Mouse (Mus musculus) embryonic facial prominence, embryonic 15.5 days (tissue): ENCODE results near the gene Naip5. TPM values are rescaled to one million over a fixed set of nuclear protein-coding genes. Genes with fewer than 3 reads are reported as not detected.
"Not testable (repeated sequence)": the region's sequence is repeated elsewhere in the genome, so short reads cannot be mapped to it uniquely, and the experiment has no call there.

Source experiments
- ATAC-seq: fragments of 200-750 bp; cut with Nextera tagmentation; 2 replicates; pipeline ENCODE4 v1.8.0; 2017; ENCODE audit warnings: low read depth, moderate TSS enrichment; ENCODE audit not compliant: insufficient number of reproducible peaks, low FRiP score, low TSS enrichment
- H3K27ac ChIP-seq: fragments of 300-500 bp; sonication (generic); replicated peaks from 2 replicates; pipeline ENCODE4 v1.5.1; 2015; ENCODE audit warnings: mild to moderate bottlenecking, inconsistent platforms
- H3K27me3 ChIP-seq: fragments of 300-500 bp; sonication (generic); 2 replicates; pipeline ENCODE4 v1.6.1; 2015; ENCODE audit warnings: inconsistent platforms
- H3K36me3 ChIP-seq: fragments of 300-500 bp; sonication (generic); 2 replicates; pipeline ENCODE4 v1.6.1; 2015; ENCODE audit warnings: mild to moderate bottlenecking, inconsistent platforms
- H3K4me1 ChIP-seq: fragments of 300-500 bp; sonication (generic); 2 replicates; pipeline ENCODE4 v1.6.1; 2015; ENCODE audit warnings: inconsistent platforms
- H3K4me2 ChIP-seq: fragments of 300-500 bp; sonication (generic); replicated peaks from 2 replicates; pipeline ENCODE4 v1.6.1; 2015; ENCODE audit warnings: mild to moderate bottlenecking, inconsistent platforms
- H3K4me3 ChIP-seq: fragments of 300-500 bp; sonication (generic); replicated peaks from 2 replicates; pipeline ENCODE4 v1.5.1; 2015; ENCODE audit warnings: mild to moderate bottlenecking, inconsistent platforms
- H3K9ac ChIP-seq: fragments of 300-500 bp; sonication (generic); 2 replicates; pipeline ENCODE4 v1.6.1; 2015; ENCODE audit warnings: inconsistent platforms
- H3K9me3 ChIP-seq: fragments of 300-500 bp; sonication (generic); replicated peaks from 2 replicates; pipeline ENCODE4 v1.6.1; 2016; ENCODE audit warnings: inconsistent platforms
- WGBS: fragments of 180-500 bp; shearing (Covaris S2); methylation state at CpG from one replicate; pipeline ENCODE4 v1.1.7; 2015; 5-methylcytosine and 5-hydroxymethylcytosine counted together
- polyA plus RNA-seq: library from polyadenylated mRNA; unstranded; fragments of >200 nt; fragmentation: Nextera tagmentation; extraction: Ambion mirVana; gene quantifications from 2 replicates; pipeline ENCODE4 v1.2.1, GENCODE M21; 2015

The Naip5 gene
- polyA plus RNA-seq: 0.19 and 0.21 TPM in 2 replicates

- not testable (repeated sequence) for H3K4me3 ChIP-seq, ATAC-seq, H3K27me3 ChIP-seq, H3K4me1 ChIP-seq, H3K9me3 ChIP-seq, H3K36me3 ChIP-seq, H3K4me2 ChIP-seq, H3K9ac ChIP-seq, H3K27ac ChIP-seq
- WGBS: 76% methylated on average over 4 of the region's 4 CpGs
These were observed at the start of gene Naip5 for GRCm38 (mm10) chr13:100246223-100246622. TSS of gene Naip5 (minus strand) at chr13:100246323.

GRCm38 (mm10) chr13:100284611-100285010 lies 38.5 kb upstream of the Naip5 start:
- no peak overlapping the region for H3K9ac ChIP-seq
- WGBS: 71% methylated on average over 1 of the region's 1 CpGs
- H3K9me3 ChIP-seq: no peaks in the 10 kb centered on the region
- no peaks in the 10 kb centered on the region for H3K36me3 ChIP-seq
- no peaks in the 10 kb centered on the region for H3K4me1 ChIP-seq
- no peak overlapping the region for H3K27ac ChIP-seq
- no peaks in the 10 kb centered on the region for H3K27me3 ChIP-seq
- no peak overlapping the region for H3K4me2 ChIP-seq
- H3K4me3 ChIP-seq: no peak overlapping the region
- ATAC-seq: no peak

GRCm38 (mm10) chr13:100271474-100272132 lies 25.5 kb upstream of the Naip5 start:
- not testable (repeated sequence) for ATAC-seq

GRCm38 (mm10) chr13:100256996-100257395 lies 10.9 kb upstream of the Naip5 start:
- not testable (repeated sequence) for H3K9ac ChIP-seq, ATAC-seq, H3K27ac ChIP-seq, H3K36me3 ChIP-seq, H3K4me3 ChIP-seq, H3K4me1 ChIP-seq, H3K9me3 ChIP-seq, H3K4me2 ChIP-seq, H3K27me3 ChIP-seq
- 65% methylated on average over 2 of the region's 2 CpGs for WGBS

More at GRCm38 (mm10) chr13:100271474-100272132, 25.5 kb upstream of the Naip5 start:
- not testable (repeated sequence) for H3K9ac ChIP-seq, H3K4me1 ChIP-seq, H3K4me3 ChIP-seq, H3K9me3 ChIP-seq, H3K27ac ChIP-seq, H3K4me2 ChIP-seq, H3K27me3 ChIP-seq, H3K36me3 ChIP-seq
- no CpG with 5 or more reads among the region's 1 CpGs for WGBS

GRCm38 (mm10) chr13:100255925-100256324 lies 9.8 kb upstream of the Naip5 start:
- WGBS: 85% methylated on average over 6 of the region's 6 CpGs
- not testable (repeated sequence) for ATAC-seq

GRCm38 (mm10) chr13:100251897-100252296 lies 5.8 kb upstream of the Naip5 start:
- ATAC-seq: not testable (repeated sequence)
- 91% methylated on average over 2 of the region's 2 CpGs for WGBS

More at GRCm38 (mm10) chr13:100255925-100256324, 9.8 kb upstream of the Naip5 start:
- H3K4me3 ChIP-seq, H3K27ac ChIP-seq, H3K9me3 ChIP-seq, H3K27me3 ChIP-seq, H3K36me3 ChIP-seq, H3K9ac ChIP-seq, H3K4me2 ChIP-seq, H3K4me1 ChIP-seq: not testable (repeated sequence)

GRCm38 (mm10) chr13:100246896-100247519 lies 885 bp upstream of the Naip5 start:
- H3K4me1 ChIP-seq, H3K9ac ChIP-seq, H3K27ac ChIP-seq, H3K27me3 ChIP-seq, ATAC-seq, H3K4me3 ChIP-seq, H3K9me3 ChIP-seq, H3K36me3 ChIP-seq, H3K4me2 ChIP-seq: not testable (repeated sequence)
- WGBS: 77% methylated on average over 5 of the region's 5 CpGs

More at GRCm38 (mm10) chr13:100251897-100252296, 5.8 kb upstream of the Naip5 start:
- H3K4me3 ChIP-seq, H3K27ac ChIP-seq, H3K9ac ChIP-seq, H3K27me3 ChIP-seq, H3K36me3 ChIP-seq, H3K4me2 ChIP-seq, H3K4me1 ChIP-seq, H3K9me3 ChIP-seq: not testable (repeated sequence)

GRCm38 (mm10) chr13:100243702-100244101 lies 2.4 kb downstream of the Naip5 start:
- Histone ChIP-seq H3K4me2 (no peak overlapping the region), H3K9me3 (no peaks in the 10 kb centered on the region), H3K4me3 (no peak overlapping the region), H3K27ac (no peak overlapping the region), H3K27me3 (no peaks in the 10 kb centered on the region), H3K4me1 (no peaks in the 10 kb centered on the region), H3K36me3 (no peaks in the 10 kb centered on the region), H3K9ac (no peak overlapping the region)
- ATAC-seq: no peak

GRCm38 (mm10) chr13:100213683-100214082 lies 32.4 kb downstream of the Naip5 start:
- H3K27me3 ChIP-seq, H3K4me1 ChIP-seq, ATAC-seq, H3K36me3 ChIP-seq, H3K9ac ChIP-seq, H3K9me3 ChIP-seq, H3K27ac ChIP-seq, H3K4me2 ChIP-seq, H3K4me3 ChIP-seq: not testable (repeated sequence)
- WGBS: 64% methylated on average over 1 of the region's 1 CpGs

- Histone ChIP-seq H3K36me3 (no peaks in the 10 kb centered on the region), H3K4me1 (no peaks in the 10 kb centered on the region), H3K4me3 (no peak overlapping the region), H3K4me2 (no peak overlapping the region), H3K9me3 (no peaks in the 10 kb centered on the region), H3K9ac (no peak overlapping the region), H3K27me3 (no peaks in the 10 kb centered on the region), H3K27ac (no peak overlapping the region)
- 25% methylated on average over 8 of the region's 8 CpGs for WGBS
- ATAC-seq: no peak
These were observed 35.6 kb downstream of the Naip5 start for GRCm38 (mm10) chr13:100210540-100210939.

- Histone ChIP-seq H3K4me2 (no peak overlapping the region), H3K9me3 (no peaks in the 10 kb centered on the region), H3K36me3 (no peaks in the 10 kb centered on the region), H3K4me1 (no peaks in the 10 kb centered on the region), H3K4me3 (no peak overlapping the region), H3K27me3 (no peaks in the 10 kb centered on the region), H3K9ac (no peak overlapping the region), H3K27ac (no peak overlapping the region)
- WGBS: 86% methylated on average over 1 of the region's 1 CpGs
- no peak for ATAC-seq
These were observed 42.8 kb downstream of the Naip5 start for GRCm38 (mm10) chr13:100203319-100203718.
